Mouse (Mus musculus) embryonic fibroblast, embryonic 13.5 days (primary cell): ENCODE data around the gene Sgtb. TPM values are rescaled to one million over a fixed set of nuclear protein-coding genes. Genes with fewer than 3 reads are reported as not detected.

Source experiments
- H3K27ac ChIP-seq: 2 replicates; pipeline ENCODE4 v1.5.1; 2012; ENCODE audit warnings: low read length, control low read depth, inconsistent platforms; ENCODE audit not compliant: insufficient read depth
- H3K4me1 ChIP-seq: 2 replicates; pipeline ENCODE4 v1.6.1; 2011; ENCODE audit warnings: low read length; ENCODE audit not compliant: control insufficient read depth, insufficient read depth
- H3K4me3 ChIP-seq: 2 replicates; pipeline ENCODE4 v1.5.1; 2011; ENCODE audit warnings: mild to moderate bottlenecking, control low read depth, low read length; ENCODE audit not compliant: insufficient read depth
- CTCF ChIP-seq: IDR thresholded peaks from 2 replicates; pipeline ENCODE4 v1.5.1; 2011; ENCODE audit warnings: mild to moderate bottlenecking, control low read depth, low read length, moderate library complexity, borderline replicate concordance; ENCODE audit not compliant: insufficient read depth
- POLR2A ChIP-seq: IDR thresholded peaks from 2 replicates; pipeline ENCODE4 v1.6.1; 2011; ENCODE audit warnings: low read depth, mild to moderate bottlenecking, control low read depth, low read length, moderate library complexity
- polyA plus RNA-seq: library from polyadenylated mRNA; stranded (reverse); fragments of >200 nt; gene quantifications from 2 replicates; pipeline ENCODE4 v1.2.4, GENCODE M21; 2011; ENCODE audit warnings: low read depth; ENCODE audit not compliant: missing spikeins, insufficient read length

Gene Sgtb
- polyA plus RNA-seq, 1 experiment, result 6.8 TPM

GRCm38 (mm10) chr13:104074731-104075130 lies 34.8 kb upstream of the Sgtb start:
- Histone ChIP-seq H3K27ac (peak overlapping the region; percentile 6; the same call in 1 of the 2 replicates), H3K4me1 (peaks cover 4% of the 10 kb centered on the region; the same call in 1 of the 2 replicates), H3K4me3 (no peak overlapping the region)
- TF ChIP-seq POLR2A (no peak; the same call in 1 of the 2 replicates), CTCF (no peak)

- no peak overlapping the region for H3K4me3 ChIP-seq
- peaks cover 4% of the 10 kb centered on the region; the same call in 1 of the 2 replicates for H3K4me1 ChIP-seq
- TF ChIP-seq CTCF (no peak), POLR2A (no peak)
- no peak overlapping the region for H3K27ac ChIP-seq
Observed at GRCm38 (mm10) chr13:104076993-104077392, 32.5 kb upstream of the Sgtb start.

DNA sequence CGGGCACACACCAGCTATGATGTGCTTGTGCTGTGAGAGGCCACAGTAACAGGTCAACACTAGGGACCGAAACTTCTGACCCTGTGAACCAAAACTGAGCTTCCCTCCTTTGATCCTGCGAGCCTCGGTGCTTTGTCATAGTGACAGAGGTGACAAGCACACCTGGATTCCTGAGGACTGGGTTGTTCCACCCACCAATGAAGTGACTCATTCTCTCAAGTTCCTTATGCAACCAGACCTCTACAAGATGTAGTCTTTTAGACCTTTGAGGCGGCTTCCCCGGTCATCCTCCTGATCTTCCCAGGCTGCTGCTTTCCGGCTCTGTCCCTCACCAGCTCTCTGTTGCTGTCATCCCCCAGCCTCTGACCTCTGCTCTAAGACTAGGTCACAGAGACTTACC lies 27.0 kb upstream of the Sgtb start:
- H3K4me1 ChIP-seq, result no peaks in the 10 kb centered on the region
- TF ChIP-seq CTCF (no peak), POLR2A (no peak)
- H3K27ac ChIP-seq, result no peak overlapping the region
- H3K4me3 ChIP-seq, result no peak overlapping the region

DNA sequence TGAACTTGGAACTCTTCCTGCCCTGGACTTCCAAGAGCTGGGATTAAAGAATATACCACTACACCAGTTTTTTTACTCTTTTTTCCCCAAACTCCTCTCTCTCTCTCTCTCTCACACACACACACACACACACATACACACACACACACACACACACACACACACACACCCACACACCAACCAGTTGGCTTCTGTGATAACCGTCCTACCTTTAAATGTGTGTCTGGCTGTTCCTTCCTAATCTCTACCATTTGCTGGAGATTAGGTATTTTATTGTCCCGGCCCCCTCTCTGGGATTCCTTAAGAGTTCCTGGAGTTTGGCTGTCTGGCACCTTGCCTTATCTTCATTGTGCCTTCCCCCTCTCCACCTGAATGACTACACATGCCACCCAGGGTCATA lies 24.9 kb upstream of the Sgtb start:
- TF ChIP-seq POLR2A, result no peak
- TF ChIP-seq CTCF, result no peak
- H3K4me1 ChIP-seq, result no peaks in the 10 kb centered on the region
- no peak overlapping the region for H3K4me3 ChIP-seq
- no peak overlapping the region for H3K27ac ChIP-seq

DNA sequence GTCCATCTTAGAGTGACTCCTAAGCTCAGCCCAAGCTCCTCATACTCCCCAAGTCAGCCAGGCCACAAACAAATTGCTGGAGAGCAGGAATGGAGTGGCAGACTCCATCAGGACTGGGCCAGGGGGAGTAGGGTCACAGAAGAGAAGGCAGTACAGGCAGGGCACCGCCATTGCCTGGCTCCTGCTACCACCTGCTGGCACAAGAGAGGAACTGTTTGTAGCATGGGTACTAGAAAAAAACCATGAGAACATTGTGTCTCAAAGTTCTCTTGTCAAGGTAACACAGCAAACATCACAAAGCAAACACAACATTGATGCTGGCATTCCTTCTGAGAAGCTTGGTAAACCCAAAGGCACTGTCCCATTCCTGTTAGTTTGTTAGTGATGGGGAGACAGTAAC lies 20.2 kb upstream of the Sgtb start:
- Histone ChIP-seq H3K27ac (no peak overlapping the region), H3K4me1 (no peaks in the 10 kb centered on the region), H3K4me3 (no peak overlapping the region)
- TF ChIP-seq CTCF (peak; percentile 86), POLR2A (no peak)

DNA sequence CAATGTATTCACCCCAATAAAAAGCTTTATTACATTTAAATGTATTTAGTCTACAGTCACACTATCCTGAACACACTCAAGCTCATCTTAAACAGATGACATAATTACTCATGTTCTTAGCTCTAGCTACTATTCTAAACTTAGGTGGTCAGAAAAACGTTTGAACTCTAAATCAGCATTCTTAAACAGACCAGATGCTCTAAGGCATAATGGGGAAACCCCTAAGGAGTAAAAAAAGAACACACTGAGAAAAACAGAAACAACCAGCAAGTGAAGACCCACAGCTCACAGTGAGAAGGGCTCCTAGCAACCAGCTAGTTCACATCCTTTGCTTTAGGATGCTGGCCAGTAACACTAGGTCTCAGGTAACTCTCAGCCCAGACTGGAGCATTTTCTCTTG lies 17.8 kb upstream of the Sgtb start:
- no peak overlapping the region for H3K4me3 ChIP-seq
- peaks cover 5% of the 10 kb centered on the region; the same call in 1 of the 2 replicates for H3K4me1 ChIP-seq
- TF ChIP-seq POLR2A (no peak), CTCF (no peak)
- H3K27ac ChIP-seq, result no peak overlapping the region

DNA sequence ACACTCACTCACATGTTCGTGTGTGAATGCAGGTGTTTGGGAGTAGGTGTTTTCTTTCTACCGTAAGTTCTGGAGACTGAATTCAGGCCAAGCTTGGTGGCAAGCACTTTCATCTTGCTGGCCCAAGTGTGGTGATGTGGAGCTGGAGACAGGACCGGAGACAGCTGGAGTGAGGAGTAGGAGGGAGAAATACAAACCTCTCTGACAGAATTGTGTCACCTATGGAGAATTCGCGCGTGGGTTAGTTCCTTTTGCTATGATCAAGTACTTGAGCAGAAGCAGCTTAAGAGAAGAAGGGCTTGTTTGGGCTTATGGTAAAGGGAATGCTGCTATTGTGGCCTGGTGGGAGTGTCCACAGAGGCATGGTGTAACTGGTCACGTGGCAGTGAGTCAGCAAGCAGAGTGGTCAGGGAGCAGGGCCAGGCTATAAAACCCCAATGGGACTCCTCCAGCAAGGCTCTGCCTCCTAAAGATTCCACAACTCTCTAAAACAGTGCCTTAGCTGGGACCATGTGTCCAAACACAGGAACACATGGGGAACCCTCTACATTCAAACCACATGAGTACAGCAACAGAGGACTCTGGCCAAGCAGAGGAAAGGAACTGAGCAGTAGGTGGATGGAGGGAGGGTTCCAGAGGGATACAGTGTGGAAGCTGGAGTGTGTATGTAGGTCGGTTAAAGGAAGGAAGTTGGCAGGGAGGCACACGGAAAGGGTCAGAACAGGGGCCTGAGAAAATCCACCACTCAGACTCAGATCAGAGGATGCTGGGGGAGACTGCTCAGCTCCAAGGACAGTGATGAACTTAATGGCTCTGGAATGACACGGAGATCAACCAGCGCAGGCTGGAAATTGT lies 14.8 kb upstream of the Sgtb start:
- Histone ChIP-seq H3K4me3 (no peak overlapping the region), H3K27ac (no peak overlapping the region), H3K4me1 (peaks cover 5% of the 10 kb centered on the region; the same call in 1 of the 2 replicates)
- TF ChIP-seq CTCF (no peak), POLR2A (no peak)

- H3K4me1 ChIP-seq, result peaks cover 5% of the 10 kb centered on the region; the same call in 1 of the 2 replicates
- no peak for TF ChIP-seq CTCF
- TF ChIP-seq POLR2A, result no peak
- no peak overlapping the region for H3K4me3 ChIP-seq
- no peak overlapping the region for H3K27ac ChIP-seq
Observed at GRCm38 (mm10) chr13:104095955-104096354, 13.6 kb upstream of the Sgtb start.

DNA sequence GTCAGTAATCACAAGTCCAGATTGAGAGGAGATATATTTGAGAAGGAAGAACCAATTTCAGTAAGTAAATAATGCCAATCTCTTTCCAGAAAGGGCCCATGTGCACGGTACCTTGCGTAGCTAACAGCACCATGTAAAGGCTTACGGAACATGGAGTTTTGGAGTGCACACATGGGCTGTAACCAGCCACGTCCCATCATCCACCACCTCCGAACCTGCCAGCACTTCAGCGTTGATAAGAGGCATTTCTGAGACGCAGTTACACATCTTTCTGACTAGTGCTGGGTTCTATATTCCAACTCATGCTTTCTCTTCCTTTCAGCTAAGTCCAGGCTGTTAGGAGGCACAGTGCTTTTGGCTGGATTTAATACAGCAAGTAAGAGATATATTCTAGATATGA lies 12.4 kb upstream of the Sgtb start:
- H3K27ac ChIP-seq, result no peak overlapping the region
- peaks cover 5% of the 10 kb centered on the region; the same call in 1 of the 2 replicates for H3K4me1 ChIP-seq
- TF ChIP-seq CTCF (no peak), POLR2A (no peak)

DNA sequence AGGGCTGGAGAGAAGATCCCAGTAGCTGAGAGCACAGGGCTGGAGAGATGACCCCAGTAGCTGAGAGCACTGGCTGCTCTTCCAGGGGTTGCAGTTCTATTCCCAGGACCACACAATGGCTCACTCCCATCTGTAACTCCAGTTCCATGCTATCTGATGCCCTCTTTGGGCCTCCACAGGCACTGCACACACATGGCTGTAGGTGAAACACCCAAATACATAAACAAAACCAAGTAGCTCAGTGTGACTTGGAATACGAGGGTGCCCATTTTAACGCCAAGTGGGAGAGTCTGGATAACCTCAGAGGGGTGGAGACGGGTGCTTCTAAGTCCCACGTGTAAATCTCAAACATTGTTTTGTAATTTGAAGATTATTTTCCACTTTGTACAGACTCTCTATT lies 9.1 kb upstream of the Sgtb start:
- Histone ChIP-seq H3K4me3 (no peak overlapping the region), H3K4me1 (no peaks in the 10 kb centered on the region)
- TF ChIP-seq CTCF (no peak), POLR2A (no peak)

More for the DNA sequence above, 12.4 kb upstream of the Sgtb start:
- no peak overlapping the region for H3K4me3 ChIP-seq

More for the DNA sequence above, 9.1 kb upstream of the Sgtb start:
- H3K27ac ChIP-seq, result no peak overlapping the region
